In genomic region chr8:83331899-83332697, GRCm38 (mm10) we compare ENCODE assay signal across 8 mouse cellular contexts. TPM values are rescaled to one million over a fixed set of nuclear protein-coding genes. Genes with fewer than 3 reads are reported as not detected.
A peak's percentile ranks its signal among the peaks of the same experiment; 100 is the strongest.
DNase-seq lines count a peak whose midpoint lies in the region; ATAC-seq and TF ChIP-seq lines count a peak whose summit lies in the region.

Gene Elmod2 (minus strand): TSS chr8:83332486.

- no peak for TF ChIP-seq CTCF in kidney, adult 2 months (conservative IDR thresholded peaks at IDR 0.05; ENCODE audit: insufficient read depth, insufficient read length, low read depth, low read length)
- no peak for TF ChIP-seq CTCF in spleen, adult 2 months (IDR thresholded peaks at IDR 0.05; ENCODE audit: extremely low read depth, insufficient read depth, insufficient read length, insufficient replicate concordance)

- peak; percentile 96 for ATAC-seq in embryonic facial prominence, embryonic 13.5 days (ENCODE audit: insufficient number of reproducible peaks, insufficient read depth, low FRiP score, low TSS enrichment, low read depth)
- peak; percentile 97 for ATAC-seq in limb, embryonic 12.5 days (ENCODE audit: insufficient number of reproducible peaks, insufficient read depth, low FRiP score, low TSS enrichment, low read depth)
- ATAC-seq in midbrain, embryonic 15.5 days (replicated peaks) = peak; percentile 99

- peak within 1 kb of the TSS; percentile 82 for H3K4me2 ChIP-seq in embryonic facial prominence, embryonic 13.5 days
- peak within 1 kb of the TSS; percentile 82 for H3K4me2 ChIP-seq in limb, embryonic 12.5 days
- peak within 1 kb of the TSS; percentile 80 for H3K4me2 ChIP-seq in midbrain, embryonic 15.5 days

- peak within 1 kb of the TSS; percentile 62 for H3K27ac ChIP-seq in embryonic facial prominence, embryonic 13.5 days
- peak within 1 kb of the TSS; percentile 72; the same call in 1 of the 2 replicates for H3K27ac ChIP-seq in kidney, adult 2 months (ENCODE audit: insufficient read depth, low read depth, low read length)
- H3K27ac ChIP-seq in limb, embryonic 12.5 days = no peak within 1 kb of the TSS
- peak within 1 kb of the TSS; percentile 78 for H3K27ac ChIP-seq in midbrain, embryonic 15.5 days
- 0 out of 2 replicates have a peak within 1 kb of the TSS, but pooled peaks have one; percentile 23 for H3K27ac ChIP-seq in spleen, adult 2 months (ENCODE audit: insufficient read depth, low read length)

- peak; percentile 61 for TF ChIP-seq POLR2A in kidney, adult 2 months (IDR thresholded peaks at IDR 0.05; ENCODE audit: low read depth, low read length)
- peak; percentile 65 for TF ChIP-seq POLR2A in spleen, adult 2 months (IDR thresholded peaks at IDR 0.05; ENCODE audit: low read depth, low read length)

- no peaks in the 10 kb centered on the region for H3K9me3 ChIP-seq in embryonic facial prominence, embryonic 13.5 days
- no peaks in the 10 kb centered on the region for H3K9me3 ChIP-seq in limb, embryonic 12.5 days
- H3K9me3 ChIP-seq in midbrain, embryonic 15.5 days = no peaks in the 10 kb centered on the region

- H3K27me3 ChIP-seq in embryonic facial prominence, embryonic 13.5 days = 0 out of 2 replicates have a peak, but pooled peaks cover 5% of the 10 kb centered on the region
- no peaks in the 10 kb centered on the region for H3K27me3 ChIP-seq in kidney, adult 2 months (replicated peaks; ENCODE audit: control insufficient read depth, insufficient read depth, low read length)
- peaks cover 6% of the 10 kb centered on the region; the same call in 1 of the 2 replicates for H3K27me3 ChIP-seq in limb, embryonic 12.5 days
- H3K27me3 ChIP-seq in midbrain, embryonic 15.5 days (replicated peaks) = no peaks in the 10 kb centered on the region
- H3K27me3 ChIP-seq in spleen, adult 2 months (ENCODE audit: control insufficient read depth, insufficient read depth, low read length) = no peaks in the 10 kb centered on the region

- peak within 1 kb of the TSS; percentile 83 for H3K9ac ChIP-seq in embryonic facial prominence, embryonic 13.5 days
- peak within 1 kb of the TSS; percentile 80 for H3K9ac ChIP-seq in limb, embryonic 12.5 days (replicated peaks)
- peak within 1 kb of the TSS; percentile 64 for H3K9ac ChIP-seq in midbrain, embryonic 15.5 days

- WGBS in embryonic facial prominence, embryonic 13.5 days = under 1% methylated on average over 82 of the region's 85 CpGs
- WGBS in kidney, adult 2 months = under 1% methylated on average over 85 of the region's 85 CpGs
- WGBS in limb, embryonic 12.5 days = under 1% methylated on average over 83 of the region's 85 CpGs
- WGBS in midbrain, embryonic 15.5 days = under 1% methylated on average over 85 of the region's 85 CpGs
- WGBS in spleen, adult 2 months = under 1% methylated on average over 85 of the region's 85 CpGs

- peaks cover 15% of the 10 kb centered on the region for H3K36me3 ChIP-seq in embryonic facial prominence, embryonic 13.5 days
- no peaks in the 10 kb centered on the region for H3K36me3 ChIP-seq in kidney, adult 2 months (ENCODE audit: control insufficient read depth, insufficient read depth, low read length)
- peaks cover 12% of the 10 kb centered on the region for H3K36me3 ChIP-seq in limb, embryonic 12.5 days
- peaks cover 10% of the 10 kb centered on the region; the same call in 1 of the 2 replicates for H3K36me3 ChIP-seq in midbrain, embryonic 15.5 days (replicated peaks)
- H3K36me3 ChIP-seq in spleen, adult 2 months (ENCODE audit: control insufficient read depth, insufficient read depth, low read length) = 0 out of 2 replicates have a peak, but pooled peaks cover 2% of the 10 kb centered on the region

- peak; percentile 95 for DNase-seq in 3134 (ENCODE audit: extremely low read depth, insufficient read length, low spot score)
- DNase-seq in adrenal gland, postnatal 36 days = peak; percentile 99
- peak; percentile 96 to 98 for DNase-seq in heart, adult 18-20 months
- DNase-seq in kidney, adult 2 months = peak; percentile 99
- peak; percentile 85 to 94 for DNase-seq in spleen, adult 2 months (ENCODE audit: low read depth in 1 of 2, low spot score in 2 of 2)

- H3K4me3 ChIP-seq in embryonic facial prominence, embryonic 13.5 days = peak within 1 kb of the TSS; percentile 70
- peak within 1 kb of the TSS; percentile 99 for H3K4me3 ChIP-seq in kidney, adult 2 months (ENCODE audit: insufficient read depth, low read depth, low read length)
- H3K4me3 ChIP-seq in limb, embryonic 12.5 days (replicated peaks) = peak within 1 kb of the TSS; percentile 85
- H3K4me3 ChIP-seq in midbrain, embryonic 15.5 days = peak within 1 kb of the TSS; percentile 66
- peak within 1 kb of the TSS; percentile 61 for H3K4me3 ChIP-seq in spleen, adult 2 months (ENCODE audit: extremely low read depth, insufficient read depth, insufficient read length)

- peaks cover 7% of the 10 kb centered on the region for H3K4me1 ChIP-seq in embryonic facial prominence, embryonic 13.5 days
- peaks cover 5% of the 10 kb centered on the region; the same call in 1 of the 2 replicates for H3K4me1 ChIP-seq in kidney, adult 2 months (ENCODE audit: control insufficient read depth, insufficient read depth, low read length)
- H3K4me1 ChIP-seq in limb, embryonic 12.5 days (replicated peaks) = peaks cover 4% of the 10 kb centered on the region; the same call in 1 of the 2 replicates
- H3K4me1 ChIP-seq in midbrain, embryonic 15.5 days = peaks cover 24% of the 10 kb centered on the region
- H3K4me1 ChIP-seq in spleen, adult 2 months (ENCODE audit: control insufficient read depth, insufficient read depth, insufficient read length) = no peaks in the 10 kb centered on the region; the same call in 1 of the 2 replicates

RNA-seq across cellular contexts. Expression of gene Elmod2, which starts in this region (rescaled TPM):
- 10 to 100 TPM; 22.4 to 25.4 TPM for total RNA-seq in adrenal gland, postnatal 36 days (2021)
- polyA plus RNA-seq in embryonic facial prominence, embryonic 13.5 days (2015; fragmentation: Nextera tagmentation; extraction: Ambion mirVana) = 20.3 and 22.3 TPM in 2 replicates
- 1 to 10 TPM; 8.4 to 8.9 TPM for total RNA-seq in heart, adult 18-20 months (2021)
- polyA plus RNA-seq in kidney, adult 2 months (2012; rRNA removed) = 3.6 and 4.1 TPM in 2 replicates
- 25.3 and 25.4 TPM in 2 replicates for polyA plus RNA-seq in limb, embryonic 12.5 days (2016; fragmentation: Nextera tagmentation; extraction: Ambion mirVana)
- polyA plus RNA-seq in midbrain, embryonic 15.5 days (2015; fragmentation: Nextera tagmentation; extraction: Ambion mirVana) = 26.4 and 31.0 TPM in 2 replicates
- 1.1 and 1.3 TPM in 2 replicates for polyA plus RNA-seq in spleen, adult 2 months (2012; rRNA removed)
